Mouse (Mus musculus): ENCODE data around the gene Whamm.

Gene Whamm

GRCm38 (mm10) chr7:81572610-81573268 is 1.7 kb downstream of the Whamm start:
- POLR2A ChIA-PET, result interaction anchor here in 3 of 4 experiments (0.7 to 4.0 kb wide), 23 partner anchors 10 to 229 kb away, joined by 3 to 16 read pairs (median 5); partner anchors contain the start of genes Ramac (in 2 of the 3) and Rps17 (in 2 of the 3)
- CTCF ChIA-PET, result interaction anchor here (0.6 to 1.6 kb wide), 4 partner anchors 12 to 514 kb away, joined by 3 read pairs; no protein-coding TSS in a partner anchor

GRCm38 (mm10) chr7:81573397-81573796 is 2.3 kb downstream of the Whamm start:
- ChIA-PET CTCF (interaction anchor here (0.6 to 1.6 kb wide), 5 partner anchors 11 to 1463 kb away, joined by 3 to 4 read pairs (median 3); no protein-coding TSS in a partner anchor), POLR2A (interaction anchor here in 3 of 4 experiments (0.6 to 4.0 kb wide), 25 partner anchors 12 to 1722 kb away, joined by 3 to 16 read pairs (median 4); partner anchors contain the start of genes Ramac (in 2 of the 3) and Rps17 (in 1 of the 3))

- ChIA-PET CTCF (interaction anchor here (0.6 to 1.6 kb wide), 5 partner anchors 36 to 1462 kb away, joined by 3 to 4 read pairs (median 3); partner anchors contain the start of gene Ramac (in 1 of the 4)), POLR2A (interaction anchor here (0.6 to 4.0 kb wide), 25 partner anchors 11 to 1812 kb away, joined by 3 to 12 read pairs (median 4); partner anchors contain the start of genes Ramac (in 2 of the 4), Cpeb1 (in 1 of the 4) and Rps17 (in 1 of the 4))
These were observed 2.8 kb downstream of the Whamm start for GRCm38 (mm10) chr7:81573821-81574220.

- POLR2A ChIA-PET, result interaction anchor here in 1 of 4 experiments (0.5 to 1.9 kb wide), 2 partner anchors 23 to 55 kb away, joined by 3 to 5 read pairs; no protein-coding TSS in a partner anchor
- CTCF ChIA-PET, result no interaction called here
These were observed 4.5 kb downstream of the Whamm start for GRCm38 (mm10) chr7:81575606-81576005.

GRCm38 (mm10) chr7:81577872-81578271 is 6.8 kb downstream of the Whamm start:
- POLR2A ChIA-PET, result interaction anchor here in 2 of 4 experiments (0.8 to 1.1 kb wide), 2 partner anchors 8 to 478 kb away, joined by 3 read pairs; no protein-coding TSS in a partner anchor
- CTCF ChIA-PET, result interaction anchor here in 1 of 4 experiments (0.5 kb wide), 1 partner anchor 694 kb away, joined by 4 read pairs; no protein-coding TSS in a partner anchor

- ChIA-PET POLR2A (interaction anchor here in 2 of 4 experiments (0.7 to 1.7 kb wide), 7 partner anchors 8 to 479 kb away, joined by 3 to 4 read pairs (median 3); no protein-coding TSS in a partner anchor), CTCF (interaction anchor here in 1 of 4 experiments (0.5 kb wide), 1 partner anchor 694 kb away, joined by 4 read pairs; no protein-coding TSS in a partner anchor)
These were observed 7.3 kb downstream of the Whamm start for GRCm38 (mm10) chr7:81578413-81578812.

- POLR2A ChIA-PET, result interaction anchor here in 2 of 4 experiments (0.7 to 1.7 kb wide), 7 partner anchors 9 to 235 kb away, joined by 3 to 4 read pairs (median 3); no protein-coding TSS in a partner anchor
- CTCF ChIA-PET, result no interaction called here
These were observed 8.2 kb downstream of the Whamm start for GRCm38 (mm10) chr7:81579312-81579711.

GRCm38 (mm10) chr7:81583512-81583911 is 12.4 kb downstream of the Whamm start:
- ChIA-PET POLR2A (interaction anchor here in 1 of 4 experiments (2.2 kb wide), 1 partner anchor 12 kb away, joined by 7 read pairs; the partner anchor contains the start of gene Whamm), CTCF (interaction anchor here in 2 of 4 experiments (0.6 to 0.9 kb wide), 2 partner anchors 13 to 28 kb away, joined by 3 to 4 read pairs; partner anchors contain the start of gene Whamm (in 1 of the 2))

GRCm38 (mm10) chr7:81585326-81585725 is 14.3 kb downstream of the Whamm start:
- ChIA-PET POLR2A (interaction anchor here in 3 of 4 experiments (0.8 to 2.2 kb wide), 7 partner anchors 12 to 62 kb away, joined by 3 to 7 read pairs (median 3); partner anchors contain the start of gene Whamm (in 2 of the 3)), CTCF (no interaction called here)

GRCm38 (mm10) chr7:81587238-81587637 is 16.2 kb downstream of the Whamm start:
- ChIA-PET POLR2A (interaction anchor here in 2 of 4 experiments (0.7 to 3.1 kb wide), 7 partner anchors 8 to 243 kb away, joined by 3 to 17 read pairs (median 3); partner anchors contain the start of gene Whamm (in 1 of the 2)), CTCF (no interaction called here)

- ChIA-PET CTCF (interaction anchor here in 2 of 4 experiments (0.5 to 0.9 kb wide), 2 partner anchors 21 to 632 kb away, joined by 3 to 4 read pairs; partner anchors contain the start of gene Whamm (in 1 of the 2)), POLR2A (interaction anchor here in 2 of 4 experiments (0.7 to 3.1 kb wide), 6 partner anchors 9 to 253 kb away, joined by 3 to 12 read pairs (median 4); partner anchors contain the start of gene Whamm (in 1 of the 2))
These were observed 21.6 kb downstream of the Whamm start for GRCm38 (mm10) chr7:81592686-81593085.

- ChIA-PET CTCF (interaction anchor here in 3 of 4 experiments (0.5 to 0.9 kb wide), 3 partner anchors 22 to 632 kb away, joined by 3 to 4 read pairs (median 3); partner anchors contain the start of gene Whamm (in 1 of the 3)), POLR2A (interaction anchor here in 2 of 4 experiments (0.7 to 3.1 kb wide), 6 partner anchors 8 to 169 kb away, joined by 3 to 12 read pairs (median 3); partner anchors contain the start of genes Ramac (in 1 of the 2) and Whamm (in 1 of the 2))
These were observed 22.3 kb downstream of the Whamm start for GRCm38 (mm10) chr7:81593387-81593786.

GRCm38 (mm10) chr7:81595056-81595455 is 24.0 kb downstream of the Whamm start:
- CTCF ChIA-PET, result no interaction called here
- POLR2A ChIA-PET, result interaction anchor here in 3 of 4 experiments (0.5 to 3.1 kb wide), 4 partner anchors 9 to 625 kb away, joined by 3 to 12 read pairs (median 5); partner anchors contain the start of gene Whamm (in 2 of the 3)

- ChIA-PET POLR2A (interaction anchor here in 3 of 4 experiments (0.5 to 2.6 kb wide), 4 partner anchors 10 to 795 kb away, joined by 3 to 7 read pairs (median 4); no protein-coding TSS in a partner anchor), CTCF (no interaction called here)
These were observed 25.0 kb downstream of the Whamm start for GRCm38 (mm10) chr7:81596086-81596485.

- CTCF ChIA-PET, result no interaction called here
These were observed 26.6 kb downstream of the Whamm start for GRCm38 (mm10) chr7:81597660-81598059.

GRCm38 (mm10) chr7:81599379-81600280 is 28.6 kb downstream of the Whamm start:
- ChIA-PET POLR2A (interaction anchor here (0.5 to 3.5 kb wide), 15 partner anchors 11 to 1913 kb away, joined by 3 to 17 read pairs (median 5); partner anchors contain the start of genes Whamm (in 2 of the 4) and Rps17 (in 1 of the 4)), CTCF (interaction anchor here in 2 of 4 experiments (0.6 to 1.1 kb wide), 6 partner anchors 10 to 183 kb away, joined by 3 to 4 read pairs (median 3); no protein-coding TSS in a partner anchor)

More at GRCm38 (mm10) chr7:81597660-81598059, 26.6 kb downstream of the Whamm start:
- POLR2A ChIA-PET, result interaction anchor here in 3 of 4 experiments (0.6 to 3.5 kb wide), 10 partner anchors 9 to 165 kb away, joined by 3 to 17 read pairs (median 3); partner anchors contain the start of gene Ramac (in 1 of the 3)

GRCm38 (mm10) chr7:81604991-81605390 is 33.9 kb downstream of the Whamm start:
- POLR2A ChIA-PET, result interaction anchor here in 2 of 4 experiments (0.6 to 1.2 kb wide), 4 partner anchors 9 to 1691 kb away, joined by 3 to 7 read pairs (median 3); no protein-coding TSS in a partner anchor
- CTCF ChIA-PET, result interaction anchor here in 1 of 4 experiments (0.6 kb wide), 1 partner anchor 514 kb away, joined by 3 read pairs; no protein-coding TSS in a partner anchor
